Mouse (Mus musculus) olfactory bulb, adult 2 months (tissue): ENCODE results near the gene Nudcd3.

Source experiments
- CTCF ChIP-seq: fragments of 200-500 bp; IDR thresholded peaks from 2 replicates; pipeline ENCODE4 v1.5.1; 2012; ENCODE audit warnings: low read depth, mild to moderate bottlenecking, low read length, moderate library complexity; ENCODE audit not compliant: insufficient read depth
- POLR2A ChIP-seq: fragments of 200-500 bp; IDR thresholded peaks from 2 replicates; pipeline ENCODE4 v1.6.1; 2012; ENCODE audit warnings: mild to moderate bottlenecking, low read depth, low read length, moderate library complexity; ENCODE audit not compliant: insufficient read depth

DNA sequence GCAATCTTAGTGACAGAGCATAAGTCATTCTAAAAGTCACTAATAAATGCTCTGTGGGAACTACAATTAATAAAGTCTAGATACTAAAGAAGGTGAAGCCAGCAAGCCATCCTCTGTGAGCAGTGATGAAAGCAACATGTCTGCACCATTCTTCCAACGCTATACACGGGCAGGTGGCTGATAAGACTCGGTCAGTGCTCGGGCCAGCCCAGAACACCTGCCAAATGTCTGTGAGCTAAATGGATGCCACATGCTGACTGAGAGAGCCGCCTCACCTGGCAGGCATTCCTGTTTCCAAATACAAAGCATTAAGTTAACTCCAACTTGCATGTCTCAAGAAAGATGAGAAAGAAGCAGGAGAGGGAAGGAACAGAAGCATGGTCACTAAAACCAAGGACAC is 43.1 kb downstream of the Nudcd3 start:
- TF ChIP-seq CTCF (no peak), POLR2A (no peak)
